Mouse (Mus musculus) mouse embryonic stem cell (cell line): ENCODE data around the gene Klk7.

ENCODE experiments used
- in situ Hi-C, 2 experiments: fragments of 300-500 bp; cut with MboI; formaldehyde crosslinking; loops; 1 replicate in 1 of 2; 3 replicates in 1 of 2; pipeline ENCODE4 v1.14.3; 2019 to 2020; ENCODE audit warnings: low sequenced_read_pairs in 2 of 2, low pct_unique_long_range_greater_than_20kb in 1 of 2, mixed read lengths in 1 of 2; ENCODE audit not compliant: unreplicated experiment in 1 of 2

Gene Klk7

GRCm38 (mm10) chr7:43857501-43857900 lies 46.4 kb downstream of the Klk7 start:
- in situ Hi-C loops, result no loop called here

- in situ Hi-C loops, result no loop called here
These were observed 49.3 kb downstream of the Klk7 start for GRCm38 (mm10) chr7:43860411-43860810.
